Mouse (Mus musculus) retina, postnatal 1 day (tissue): ENCODE results near the gene Gm3336.

Experiments used
- DNase-seq: peaks from one replicate; pipeline ENCODE4 v3.0.0-alpha.2; 2012

The Gm3336 gene

GRCm38 (mm10) chr8:70719796-70720270 is 1.5 kb downstream of the Gm3336 start:
- no peak for DNase-seq

GRCm38 (mm10) chr8:70720739-70721138 is 2.4 kb downstream of the Gm3336 start:
- peak; percentile 84 for DNase-seq

GRCm38 (mm10) chr8:70721601-70722000 is 3.3 kb downstream of the Gm3336 start:
- no peak for DNase-seq

GRCm38 (mm10) chr8:70723486-70724210 is 5.3 kb downstream of the Gm3336 start, which contains the start of gene Pde4c:
Gene Pde4c, plus strand, starts transcription at chr8:70723720.
- DNase-seq, result no peak

GRCm38 (mm10) chr8:70724216-70724615 is 5.9 kb downstream of the Gm3336 start:
- DNase-seq, result no peak

- DNase-seq, result no peak
Measured at GRCm38 (mm10) chr8:70725792-70726447, 7.6 kb downstream of the Gm3336 start.

- DNase-seq, result no peak
Measured at GRCm38 (mm10) chr8:70726721-70727120, 8.4 kb downstream of the Gm3336 start.

- DNase-seq, result peak; percentile 56
Measured at GRCm38 (mm10) chr8:70729808-70730475, 11.6 kb downstream of the Gm3336 start.

- DNase-seq, result no peak
Measured at GRCm38 (mm10) chr8:70730956-70731355, 12.6 kb downstream of the Gm3336 start.

- DNase-seq, result no peak
Measured at GRCm38 (mm10) chr8:70737705-70738104, 19.4 kb downstream of the Gm3336 start.

GRCm38 (mm10) chr8:70738211-70738610 is 19.9 kb downstream of the Gm3336 start:
- DNase-seq, result no peak

- DNase-seq, result no peak
Measured at GRCm38 (mm10) chr8:70741661-70742060, 23.3 kb downstream of the Gm3336 start.

GRCm38 (mm10) chr8:70742176-70742575 is 23.8 kb downstream of the Gm3336 start:
- DNase-seq, result no peak

GRCm38 (mm10) chr8:70742981-70743655 is 24.8 kb downstream of the Gm3336 start:
- DNase-seq, result peak; percentile 42

- DNase-seq, result peak; percentile 40
Measured at GRCm38 (mm10) chr8:70743656-70744590, 25.6 kb downstream of the Gm3336 start.

GRCm38 (mm10) chr8:70744806-70745205 is 26.5 kb downstream of the Gm3336 start:
- no peak for DNase-seq

GRCm38 (mm10) chr8:70745691-70746220 is 27.4 kb downstream of the Gm3336 start:
- DNase-seq, result no peak

- no peak for DNase-seq
Measured at GRCm38 (mm10) chr8:70746676-70747075, 28.3 kb downstream of the Gm3336 start.

GRCm38 (mm10) chr8:70747211-70747890 is 29.0 kb downstream of the Gm3336 start:
- DNase-seq, result no peak

GRCm38 (mm10) chr8:70748246-70749096 is 30.1 kb downstream of the Gm3336 start:
- no peak for DNase-seq
